Mouse (Mus musculus) heart, embryonic 10.5 days (tissue): ENCODE results near the gene Zfp819. TPM values are rescaled to one million over a fixed set of nuclear protein-coding genes. Genes with fewer than 3 reads are reported as not detected.
"Not testable (repeated sequence)": the region's sequence is repeated elsewhere in the genome, so short reads cannot be mapped to it uniquely, and the experiment has no call there.

ENCODE experiments used
- DNase-seq: peaks from one replicate; pipeline ENCODE4 v3.0.0-alpha.2; 2017; ENCODE audit warnings: low spot score
- H3K27ac ChIP-seq: fragments of 300-500 bp; sonication (generic); 2 replicates; pipeline ENCODE4 v1.5.1; 2016; ENCODE audit warnings: mild to moderate bottlenecking
- H3K27me3 ChIP-seq: fragments of 300-500 bp; sonication (generic); 2 replicates; pipeline ENCODE4 v1.6.1; 2016; ENCODE audit warnings: mild to moderate bottlenecking; ENCODE audit not compliant: poor library complexity, insufficient read depth, severe bottlenecking
- H3K36me3 ChIP-seq: fragments of 300-500 bp; sonication (generic); 2 replicates; pipeline ENCODE4 v1.6.1; 2016; ENCODE audit warnings: mild to moderate bottlenecking, moderate library complexity
- H3K4me1 ChIP-seq: fragments of 300-500 bp; sonication (generic); 2 replicates; pipeline ENCODE4 v1.6.1; 2016; ENCODE audit warnings: mild to moderate bottlenecking
- H3K4me3 ChIP-seq: fragments of 300-500 bp; sonication (generic); 2 replicates; pipeline ENCODE4 v1.5.1; 2016; ENCODE audit warnings: mild to moderate bottlenecking, moderate library complexity
- H3K9me3 ChIP-seq: fragments of 300-500 bp; sonication (generic); 2 replicates; pipeline ENCODE4 v1.6.1; 2016; ENCODE audit warnings: mild to moderate bottlenecking, moderate library complexity
- WGBS: fragments of 180-500 bp; shearing (Covaris S2); methylation state at CpG from one replicate; pipeline ENCODE4 v1.1.7; 2016; 5-methylcytosine and 5-hydroxymethylcytosine counted together
- polyA plus RNA-seq: library from polyadenylated mRNA; unstranded; fragments of >200 nt; fragmentation: Nextera tagmentation; extraction: Ambion mirVana; gene quantifications from 2 replicates; pipeline ENCODE4 v1.2.1, GENCODE M21; 2016

Gene Zfp819
- polyA plus RNA-seq, 1 experiment from 2014 or later = 0.21 TPM

DNA sequence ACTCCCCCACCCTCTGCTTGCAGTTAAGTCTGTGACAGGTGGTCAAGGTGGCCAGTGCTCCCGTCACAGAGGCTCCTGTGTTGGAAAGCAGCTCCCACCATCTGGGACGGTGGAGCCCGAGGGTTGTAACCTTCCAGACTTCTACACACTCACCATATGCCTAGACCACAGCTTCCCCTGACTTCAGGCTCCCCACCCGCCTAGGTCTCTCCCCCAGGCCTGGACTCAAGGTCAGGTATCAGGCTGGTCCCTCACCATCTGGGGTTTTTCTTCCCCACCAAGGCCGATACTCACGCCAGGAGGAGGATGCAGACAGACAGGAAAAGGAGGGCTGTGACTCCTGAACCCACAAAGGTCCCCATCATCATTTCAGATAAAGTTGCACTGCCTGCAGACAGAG is 49.3 kb downstream of the Zfp819 start:
- Histone ChIP-seq H3K36me3 (no peaks in the 10 kb centered on the region), H3K27me3 (no peaks in the 10 kb centered on the region), H3K4me3 (no peak overlapping the region), H3K9me3 (peaks cover 2% of the 10 kb centered on the region; the same call in 1 of the 2 replicates), H3K27ac (no peak overlapping the region), H3K4me1 (no peaks in the 10 kb centered on the region)
- no peak for DNase-seq
- 63% methylated on average over 6 of the region's 6 CpGs for WGBS

DNA sequence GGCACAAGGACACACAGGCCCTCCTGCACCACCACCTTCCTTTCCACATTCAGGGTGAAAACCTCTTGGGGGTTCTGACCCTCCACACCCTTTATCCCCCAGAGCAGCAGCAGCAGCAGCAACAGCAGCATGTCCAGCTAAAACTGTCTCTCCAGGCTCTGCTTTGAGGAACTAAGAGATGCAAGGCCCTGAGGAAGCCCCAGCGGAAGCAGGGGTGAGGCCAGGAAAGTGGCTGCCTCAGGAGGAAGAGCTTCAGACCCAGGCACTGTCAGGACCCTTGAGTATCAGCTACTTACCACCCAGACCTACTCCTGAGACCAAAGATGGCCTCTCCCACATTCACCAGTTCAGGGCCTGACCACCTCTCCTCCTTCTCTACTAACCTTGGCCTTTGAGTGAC is 53.0 kb downstream of the Zfp819 start, which contains the start of gene Siglece:
Gene Siglece, minus strand, starts transcription at position 160 of the 400 bp plus-strand sequence.
- Histone ChIP-seq H3K9me3 (no peaks in the 10 kb centered on the region), H3K27ac (no peak within 1 kb of the TSS), H3K4me3 (no peak within 1 kb of the TSS), H3K36me3 (no peaks in the 10 kb centered on the region), H3K27me3 (no peaks in the 10 kb centered on the region), H3K4me1 (no peaks in the 10 kb centered on the region)
- DNase-seq = no peak
- 59% methylated on average over 1 of the region's 1 CpGs for WGBS

DNA sequence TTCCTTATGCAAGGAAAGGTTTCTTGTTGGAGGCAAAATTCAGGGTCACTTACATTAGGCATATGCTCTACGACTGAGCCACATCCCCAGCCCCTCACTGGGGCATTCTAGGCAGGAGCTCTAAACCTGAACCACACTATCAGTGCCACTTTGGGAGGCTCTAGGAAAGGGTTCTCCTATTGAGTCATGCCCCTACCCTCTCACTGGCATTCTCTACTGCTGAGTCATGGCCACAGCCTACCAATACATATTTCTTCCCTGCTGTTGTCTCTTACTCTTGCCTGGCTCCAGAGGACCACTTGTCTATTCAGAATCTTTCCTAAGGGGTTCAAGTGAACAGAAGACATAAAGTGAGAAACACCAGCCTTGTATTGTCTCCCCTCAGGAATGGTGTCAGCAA is 55.8 kb downstream of the Zfp819 start:
- Histone ChIP-seq H3K4me1 (no peaks in the 10 kb centered on the region), H3K27me3 (no peaks in the 10 kb centered on the region), H3K36me3 (no peaks in the 10 kb centered on the region), H3K27ac (no peak overlapping the region), H3K4me3 (no peak overlapping the region), H3K9me3 (no peaks in the 10 kb centered on the region)
- WGBS = 77% methylated on average over 1 of the region's 1 CpGs
- DNase-seq = no peak

DNA sequence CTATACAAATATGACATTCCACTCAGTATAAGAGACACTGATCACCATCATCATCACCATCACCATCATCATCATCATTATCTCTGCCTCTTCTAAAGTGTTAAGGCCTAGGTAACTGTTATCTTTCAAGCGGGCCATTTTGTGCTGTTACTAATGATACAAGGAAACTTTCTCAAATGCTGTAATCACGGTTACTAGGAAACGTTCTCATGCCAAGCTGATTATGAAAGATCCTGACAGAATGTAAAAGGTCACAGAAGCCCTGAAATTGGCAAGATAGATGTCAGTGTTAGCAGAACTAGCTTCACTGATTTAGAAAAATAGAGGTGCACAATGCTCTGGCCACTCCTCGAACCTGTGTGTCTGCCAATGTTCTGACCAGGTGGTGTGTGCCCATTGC is 60.3 kb downstream of the Zfp819 start:
- not testable (repeated sequence) for H3K4me1 ChIP-seq, H3K36me3 ChIP-seq, H3K27ac ChIP-seq, DNase-seq, H3K27me3 ChIP-seq, H3K9me3 ChIP-seq, H3K4me3 ChIP-seq
- WGBS = 82% methylated on average over 4 of the region's 4 CpGs

Other genes starting within 250 kb of the Zfp819 start
- gene Siglecg, start 199.0 kb upstream of the Zfp819 start, polyA plus RNA-seq = not detected in 2 replicates
- not detected in 2 replicates for gene Lim2, start 179.5 kb upstream of the Zfp819 start, polyA plus RNA-seq
- gene Nkg7, start 170.1 kb upstream of the Zfp819 start, polyA plus RNA-seq = not detected in 2 replicates
- not detected in 2 replicates for gene Cldnd2, start 166.4 kb upstream of the Zfp819 start, polyA plus RNA-seq
- 505 and 580 TPM in 2 replicates for gene Etfb, start 163.1 kb upstream of the Zfp819 start, polyA plus RNA-seq
- not detected in 2 replicates for gene Gm45233, start 163.0 kb upstream of the Zfp819 start, polyA plus RNA-seq
- 1.4 and 1.5 TPM in 2 replicates for gene Vsig10l, start 144.0 kb upstream of the Zfp819 start, polyA plus RNA-seq
- gene Iglon5, start 117.1 kb upstream of the Zfp819 start, polyA plus RNA-seq = 0.20 TPM in 1 of 2 replicates, not detected in the other
- gene 4931406B18Rik, start 101.2 kb upstream of the Zfp819 start, polyA plus RNA-seq = not detected in 2 replicates
- gene Cd33, start 62.7 kb upstream of the Zfp819 start, polyA plus RNA-seq = 0.34 and 0.37 TPM in 2 replicates
- 1.4 and 2.1 TPM in 2 replicates for gene Zfp658, start 44.9 kb upstream of the Zfp819 start, polyA plus RNA-seq
- 9.7 and 10.0 TPM in 2 replicates for gene Zfp719, start 27.6 kb upstream of the Zfp819 start, polyA plus RNA-seq
- gene Ceacam18, start 27.5 kb downstream of the Zfp819 start, polyA plus RNA-seq = not detected in 2 replicates
- gene Siglece, start 53.0 kb downstream of the Zfp819 start, polyA plus RNA-seq = 0.70 TPM in 1 of 2 replicates, not detected in the other
- 9.0 and 12.0 TPM in 2 replicates for gene Ctu1, start 64.8 kb downstream of the Zfp819 start, polyA plus RNA-seq
- gene Klk14, start 83.2 kb downstream of the Zfp819 start, polyA plus RNA-seq = not detected in 2 replicates
- gene Klk13, start 105.4 kb downstream of the Zfp819 start, polyA plus RNA-seq = 0.67 and 0.78 TPM in 2 replicates
- not detected in 2 replicates for gene Klk12, start 161.7 kb downstream of the Zfp819 start, polyA plus RNA-seq
- gene Klk11, start 167.4 kb downstream of the Zfp819 start, polyA plus RNA-seq = not detected in 2 replicates
- gene Klk10, start 173.9 kb downstream of the Zfp819 start, polyA plus RNA-seq = 0.20 and 0.28 TPM in 2 replicates
- gene Klk9, start 184.7 kb downstream of the Zfp819 start, polyA plus RNA-seq = not detected in 2 replicates
- 25.2 and 28.5 TPM in 2 replicates for gene Klk8, start 190.4 kb downstream of the Zfp819 start, polyA plus RNA-seq
- not detected in 2 replicates for gene Klk7, start 204.1 kb downstream of the Zfp819 start, polyA plus RNA-seq
- gene Klk6, start 217.3 kb downstream of the Zfp819 start, polyA plus RNA-seq = not detected in 2 replicates
- 0.14 TPM in 1 of 2 replicates, not detected in the other for gene Klk5, start 234.8 kb downstream of the Zfp819 start, polyA plus RNA-seq